Mouse (Mus musculus) urinary bladder, adult 18-20 months (tissue): ENCODE data around the gene Olfr68.
"Not testable (repeated sequence)": the region's sequence is repeated elsewhere in the genome, so short reads cannot be mapped to it uniquely, and the experiment has no call there.

Experiments
- DNase-seq, 2 experiments: peaks; one replicate each; pipeline ENCODE4 v3.0.0; 2022; ENCODE audit warnings: low spot score in 2 of 2, mixed read lengths in 2 of 2

The Olfr68 gene

DNA sequence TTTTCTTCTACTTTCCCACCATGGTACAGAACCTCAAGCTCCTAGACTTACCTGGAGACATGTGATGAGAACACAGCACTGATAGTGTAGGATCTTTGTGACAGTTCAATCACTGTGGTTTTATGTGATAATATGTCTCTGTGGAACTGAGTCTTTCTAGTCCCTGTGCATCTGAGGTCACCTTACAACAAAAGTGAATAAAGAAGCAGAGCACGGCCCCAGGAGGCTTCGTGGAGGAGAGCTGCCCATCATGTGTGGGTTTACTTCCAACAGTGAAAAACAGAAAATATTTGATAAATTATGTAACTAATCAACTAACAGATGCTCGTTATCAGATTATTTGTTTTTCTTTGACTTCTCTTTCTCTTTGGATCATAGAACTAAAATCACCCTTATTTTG is at the start of gene Olfr68:
Gene Olfr68, minus strand, starts transcription at position 101 of the 400 bp plus-strand sequence.
- no peak for DNase-seq

DNA sequence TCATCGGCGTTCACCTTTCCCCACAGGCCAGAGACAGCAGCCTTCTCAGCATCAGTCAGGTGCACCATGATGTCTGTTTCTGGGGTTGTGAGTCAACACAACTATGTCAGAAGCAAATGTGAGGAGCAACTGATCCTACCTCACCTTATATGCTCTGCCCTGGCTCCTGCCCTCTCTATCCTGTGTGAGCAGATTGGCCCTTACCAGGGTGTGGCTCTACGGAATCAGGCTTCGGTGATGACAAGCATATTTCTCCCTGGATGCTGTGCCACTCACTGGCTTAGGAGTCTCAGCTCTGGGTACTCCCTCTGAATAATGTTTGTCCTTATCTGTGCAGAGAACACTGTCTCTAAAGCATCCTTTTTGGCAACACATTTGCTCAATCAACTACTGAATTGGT is 48.3 kb upstream of the Olfr68 start, which contains the start of gene Hbb-bs:
Gene Hbb-bs, minus strand, starts transcription at position 289 of the 400 bp plus-strand sequence.
- no peak for DNase-seq

DNA sequence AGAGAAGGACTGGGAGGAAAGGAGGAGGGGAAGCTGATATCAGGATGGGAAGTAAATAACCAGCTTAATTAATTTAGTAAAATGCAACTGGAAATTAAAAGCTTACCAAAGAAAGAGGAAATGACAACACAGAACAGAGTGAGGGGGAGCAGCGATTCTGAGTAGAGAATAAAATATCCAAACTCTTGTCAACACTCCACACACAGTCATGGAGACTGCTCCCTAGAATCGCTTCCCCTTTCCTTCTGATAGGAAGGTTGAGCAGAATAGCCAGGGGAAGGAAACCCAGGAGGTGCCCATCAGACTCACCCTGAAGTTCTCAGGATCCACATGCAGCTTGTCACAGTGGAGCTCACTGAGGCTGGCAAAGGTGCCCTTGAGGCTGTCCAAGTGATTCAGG is 47.6 kb upstream of the Olfr68 start:
- not testable (repeated sequence) for DNase-seq

DNA sequence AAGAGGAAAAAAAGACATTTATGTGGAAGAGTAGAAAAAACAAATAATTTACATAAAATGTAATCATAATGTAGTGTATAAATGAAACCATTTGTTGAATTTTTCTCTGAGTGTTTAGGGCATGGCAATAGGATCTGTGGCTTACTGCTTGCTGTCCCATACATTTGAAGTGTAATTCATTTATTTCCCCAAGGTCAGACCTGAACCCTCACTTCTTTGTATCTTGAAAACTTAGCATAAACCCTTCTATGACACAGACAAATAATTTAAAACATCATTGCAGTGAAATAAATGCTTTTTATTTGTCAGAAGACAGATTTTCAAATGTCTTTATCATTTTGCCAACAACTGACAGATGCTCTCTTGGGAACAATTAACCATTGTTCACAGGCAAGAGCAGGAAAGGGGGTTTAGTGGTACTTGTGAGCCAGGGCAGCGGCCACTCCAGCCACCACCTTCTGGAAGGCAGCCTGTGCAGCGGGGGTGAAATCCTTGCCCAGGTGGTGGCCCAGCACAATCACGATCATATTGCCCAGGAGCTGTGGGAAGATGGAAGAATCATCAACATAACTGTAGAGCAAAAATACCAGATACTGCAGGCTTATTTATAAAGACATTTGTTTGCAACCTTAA is 46.9 kb upstream of the Olfr68 start:
- no peak for DNase-seq

DNA sequence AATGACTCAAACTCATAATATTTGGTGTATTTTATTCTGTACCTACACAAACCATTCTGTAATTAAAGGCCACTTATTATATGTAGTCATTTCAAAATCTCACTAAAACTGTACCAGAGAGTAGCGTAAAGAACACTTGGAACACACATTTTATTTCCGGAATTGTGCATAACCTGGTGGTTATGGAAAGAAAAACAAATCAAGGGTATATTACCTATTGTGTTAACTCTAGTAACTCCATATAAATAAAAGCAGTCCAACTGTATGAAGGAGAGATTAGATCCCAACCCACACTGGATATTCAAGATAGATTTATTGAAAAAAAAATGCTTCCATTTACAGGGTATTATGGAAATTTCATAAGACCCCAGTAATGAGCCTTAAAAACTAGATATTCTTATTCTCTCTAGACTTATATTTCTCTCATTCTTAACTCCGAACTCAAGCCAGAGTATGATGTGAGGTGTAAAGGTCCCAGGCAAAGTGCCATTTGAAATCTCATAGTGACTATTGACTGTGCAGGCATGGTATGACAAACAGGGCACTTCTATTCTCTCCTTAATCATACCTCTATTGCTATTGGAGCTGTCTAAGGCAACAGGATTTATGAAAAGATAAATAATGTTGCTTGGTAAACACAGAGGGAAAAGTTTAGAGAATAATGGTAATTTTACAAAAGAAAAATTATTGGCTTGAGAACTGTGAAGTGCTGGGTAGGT is 46.2 kb upstream of the Olfr68 start:
- no peak for DNase-seq

DNA sequence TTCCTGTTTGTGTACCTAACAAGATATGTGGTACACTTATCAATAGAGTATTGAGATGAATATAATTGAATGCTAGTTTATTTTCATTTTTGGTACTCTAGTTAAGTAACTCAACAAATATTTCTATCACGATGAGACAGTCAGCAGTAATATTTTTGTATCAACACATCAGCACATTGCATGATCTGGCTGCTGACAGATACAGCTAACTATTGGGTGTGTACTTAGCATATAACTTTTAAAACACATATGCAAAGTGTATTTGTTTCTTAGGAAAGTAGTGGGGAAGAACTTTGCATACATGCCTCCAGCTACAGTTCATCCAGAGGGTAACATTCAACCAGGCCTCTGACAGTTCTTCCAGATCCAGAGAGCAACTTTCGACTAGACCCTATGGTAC is 45.1 kb upstream of the Olfr68 start:
- DNase-seq: no peak

DNA sequence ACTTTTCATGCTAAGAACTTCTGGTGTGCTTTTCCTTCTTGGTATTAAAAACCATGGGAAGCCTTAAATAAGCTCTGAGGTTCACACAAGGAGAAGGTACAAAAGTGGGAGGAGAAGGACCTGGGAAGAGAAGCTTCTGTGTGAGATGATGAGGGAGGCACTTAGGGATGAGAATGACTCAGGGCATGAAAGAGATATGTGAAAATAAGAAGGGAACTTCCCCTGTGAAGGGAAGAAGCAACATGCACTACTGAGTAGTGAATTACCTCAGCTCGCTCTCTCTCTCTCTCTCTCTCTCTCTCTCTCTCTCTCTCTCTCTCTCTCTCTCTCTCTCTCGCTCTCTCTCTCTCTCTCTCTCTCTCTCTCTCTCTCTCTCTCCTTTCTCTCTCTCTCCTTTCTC is 35.6 kb upstream of the Olfr68 start:
- not testable (repeated sequence) for DNase-seq

DNA sequence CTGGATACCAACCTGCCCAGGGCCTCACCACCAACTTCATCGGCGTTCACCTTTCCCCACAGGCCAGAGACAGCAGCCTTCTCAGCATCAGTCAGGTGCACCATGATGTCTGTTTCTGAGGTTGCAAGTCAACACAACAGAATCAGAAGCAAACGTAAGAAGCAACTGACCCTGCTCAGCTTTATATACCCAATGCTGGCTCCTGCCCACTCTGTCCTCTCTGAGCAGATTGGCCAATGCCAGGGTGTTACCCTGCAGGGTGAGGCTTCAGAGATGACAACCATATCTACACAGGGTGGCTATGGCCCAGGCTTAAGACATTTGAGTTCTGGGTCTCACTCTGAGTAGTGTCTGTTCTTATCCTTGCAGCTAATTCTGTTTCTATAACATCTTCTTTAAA is 34.3 kb upstream of the Olfr68 start, which contains the start of gene Hbb-bt:
Gene Hbb-bt, minus strand, starts transcription at position 231 of the 400 bp plus-strand sequence.
- DNase-seq: no peak

DNA sequence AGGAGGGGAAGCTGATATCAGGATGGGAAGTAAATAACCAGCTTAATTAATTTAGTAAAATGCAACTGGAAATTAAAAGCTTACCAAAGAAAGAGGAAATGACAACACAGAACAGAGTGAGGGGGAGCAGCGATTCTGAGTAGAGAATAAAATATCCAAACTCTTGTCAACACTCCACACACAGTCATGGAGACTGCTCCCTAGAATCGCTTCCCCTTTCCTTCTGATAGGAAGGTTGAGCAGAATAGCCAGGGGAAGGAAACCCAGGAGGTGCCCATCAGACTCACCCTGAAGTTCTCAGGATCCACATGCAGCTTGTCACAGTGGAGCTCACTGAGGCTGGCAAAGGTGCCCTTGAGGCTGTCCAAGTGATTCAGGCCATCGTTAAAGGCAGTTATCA is 33.7 kb upstream of the Olfr68 start:
- DNase-seq: not testable (repeated sequence)

DNA sequence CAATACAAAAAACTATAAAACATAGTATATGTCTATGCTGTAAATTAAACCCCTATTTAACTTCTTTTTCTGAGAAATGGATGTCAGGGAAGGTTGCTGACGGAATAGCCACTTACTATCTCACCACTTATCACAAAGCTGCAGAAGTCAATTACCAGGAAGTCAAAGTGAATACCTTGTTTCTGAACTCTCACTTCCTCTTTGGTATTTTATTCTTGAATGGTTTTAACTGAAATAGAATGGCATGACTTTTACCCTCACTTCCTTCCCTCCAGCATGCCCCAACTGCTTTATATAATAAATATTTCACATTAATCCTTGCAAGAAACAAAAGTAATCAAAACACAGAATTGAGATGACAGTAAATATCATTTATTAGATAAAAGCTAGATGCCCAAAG is 32.7 kb upstream of the Olfr68 start:
- no peak for DNase-seq

DNA sequence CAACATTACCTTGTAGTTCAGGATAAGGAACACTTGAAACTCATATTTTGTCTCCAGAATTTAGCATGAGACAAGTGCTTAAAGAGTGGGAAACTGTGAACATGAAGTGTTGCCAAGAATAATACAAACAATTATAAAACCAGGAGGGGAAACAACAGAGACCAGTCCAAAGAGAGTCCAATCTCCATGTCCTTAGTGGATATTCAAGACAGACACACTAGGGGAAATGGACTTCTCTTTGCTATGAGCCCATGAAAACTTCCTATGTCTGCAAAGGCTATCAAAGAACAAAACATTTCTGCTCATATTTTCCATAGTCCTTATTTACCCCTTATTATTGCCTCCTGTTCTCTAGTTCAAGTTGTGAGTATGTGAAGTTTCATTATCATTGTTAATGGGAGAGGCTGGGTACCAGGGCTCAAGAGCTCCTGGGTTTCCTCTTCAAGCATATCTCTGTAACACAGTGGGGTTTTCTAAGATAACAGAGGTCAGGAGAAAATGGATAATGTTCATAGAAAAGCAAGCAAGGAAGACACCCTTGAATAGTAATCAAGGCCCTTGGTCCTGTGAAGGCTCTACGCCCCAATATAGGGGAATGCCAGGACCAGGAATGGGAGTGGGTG is 31.8 kb upstream of the Olfr68 start:
- DNase-seq: no peak

DNA sequence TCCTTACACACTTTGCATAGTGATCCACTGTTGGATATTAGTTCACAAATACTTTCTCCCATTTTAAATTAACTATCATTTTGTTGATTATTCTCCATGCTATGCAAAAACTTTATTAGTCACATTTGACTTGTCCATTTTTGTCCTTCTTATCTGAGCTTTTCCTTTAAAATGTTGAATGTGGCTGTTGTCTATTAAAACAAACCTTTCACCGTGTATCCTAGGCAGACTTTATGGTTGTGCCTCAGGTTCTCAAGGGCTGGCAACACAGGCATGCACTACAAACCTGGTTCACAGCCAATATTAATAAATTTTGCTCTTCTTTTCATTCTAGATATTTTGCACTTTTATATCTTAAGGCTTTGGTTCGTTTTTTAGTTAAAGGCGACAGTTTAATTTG is 31.2 kb upstream of the Olfr68 start:
- DNase-seq: no peak

DNA sequence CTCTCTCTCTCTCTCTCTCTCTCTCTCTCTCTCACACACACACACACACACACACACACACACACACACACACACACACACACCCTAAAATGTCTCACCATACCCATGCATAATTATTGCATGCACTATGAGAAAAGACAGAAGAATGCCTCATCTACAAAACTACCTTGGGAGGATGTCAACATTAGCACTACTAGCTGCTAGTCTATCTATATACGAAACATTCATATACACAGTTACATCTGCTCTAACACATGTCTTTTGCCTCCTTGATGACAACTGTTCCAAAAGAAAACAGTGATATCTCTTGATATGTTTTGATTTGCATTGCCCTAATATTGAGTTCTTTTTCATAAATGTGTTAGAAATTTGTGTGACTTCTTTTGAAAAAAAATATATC is 30.8 kb upstream of the Olfr68 start:
- DNase-seq: no peak

DNA sequence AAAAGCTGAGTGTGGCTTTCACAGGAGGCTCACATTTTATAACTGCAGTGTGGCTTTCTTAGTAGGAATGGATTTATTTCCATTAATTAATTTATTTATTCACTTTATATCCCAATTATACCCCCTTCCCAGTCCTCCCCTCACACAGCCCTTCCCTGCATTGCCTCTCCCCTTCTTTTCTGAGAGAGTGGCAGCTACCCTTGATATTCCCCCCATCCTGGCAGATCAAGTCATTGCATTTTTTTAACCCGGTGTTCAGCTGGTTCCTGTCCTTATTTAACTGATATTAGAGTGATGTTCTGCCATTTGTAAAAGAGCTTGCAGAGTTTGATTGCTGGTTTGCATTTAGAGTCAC is 30.3 kb upstream of the Olfr68 start:
- DNase-seq: no peak

DNA sequence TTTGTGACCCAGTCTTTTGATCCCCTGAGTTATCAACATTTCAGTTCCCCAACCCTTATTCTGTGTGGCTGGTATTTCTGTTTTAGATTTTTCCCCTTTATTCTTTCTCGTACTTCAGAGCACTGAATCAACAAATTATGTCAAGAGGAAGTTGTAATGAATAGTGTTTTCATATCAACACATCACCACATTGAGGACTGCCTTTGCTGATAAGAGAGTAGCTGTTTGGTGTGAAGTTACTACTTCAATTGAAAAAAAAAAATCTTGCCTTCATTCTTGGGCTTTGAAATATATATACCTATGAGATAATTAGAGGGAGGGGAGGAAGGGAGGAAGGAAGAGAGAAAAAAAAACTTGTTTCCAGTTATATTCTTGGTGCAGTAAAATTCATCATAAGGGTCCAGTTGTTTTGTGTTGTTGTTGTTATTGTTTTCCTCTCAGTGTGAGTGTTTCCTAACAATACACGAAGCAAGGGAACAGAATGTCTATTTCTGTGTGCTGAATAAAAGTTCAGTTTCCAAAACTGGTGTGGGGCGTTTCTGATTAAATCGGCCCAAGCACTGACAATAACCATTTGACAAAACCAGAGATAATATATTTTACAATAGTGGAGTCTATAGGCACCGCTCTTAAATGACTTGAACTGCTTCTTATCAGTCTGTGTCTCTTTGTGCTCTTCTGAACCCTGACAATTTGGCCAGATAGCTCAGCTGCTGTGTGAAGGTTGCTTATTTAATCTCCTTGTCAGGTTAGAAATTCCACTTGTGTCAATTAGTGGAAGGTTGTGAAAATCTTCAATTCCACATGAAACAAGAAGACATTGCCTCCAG is 29.7 kb upstream of the Olfr68 start:
- no peak for DNase-seq

DNA sequence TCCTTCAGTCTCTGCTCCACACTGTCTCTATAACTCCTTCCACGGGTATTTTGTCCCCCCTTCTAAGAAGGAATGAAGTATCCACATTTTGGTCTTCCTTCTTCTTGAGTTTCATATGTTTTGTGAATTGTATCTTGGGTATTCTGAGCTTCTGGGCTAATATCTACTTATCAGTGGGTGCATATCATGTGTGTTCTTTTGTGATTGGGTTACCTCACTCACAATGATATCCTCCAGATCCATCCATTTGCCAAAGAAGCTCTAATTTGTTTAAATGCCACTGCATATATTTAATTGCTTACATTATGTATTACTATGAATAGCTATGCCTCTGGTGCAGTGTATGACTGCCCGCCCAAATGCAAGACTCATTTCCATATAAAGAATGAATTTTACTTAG is 28.6 kb upstream of the Olfr68 start:
- DNase-seq: not testable (repeated sequence)

DNA sequence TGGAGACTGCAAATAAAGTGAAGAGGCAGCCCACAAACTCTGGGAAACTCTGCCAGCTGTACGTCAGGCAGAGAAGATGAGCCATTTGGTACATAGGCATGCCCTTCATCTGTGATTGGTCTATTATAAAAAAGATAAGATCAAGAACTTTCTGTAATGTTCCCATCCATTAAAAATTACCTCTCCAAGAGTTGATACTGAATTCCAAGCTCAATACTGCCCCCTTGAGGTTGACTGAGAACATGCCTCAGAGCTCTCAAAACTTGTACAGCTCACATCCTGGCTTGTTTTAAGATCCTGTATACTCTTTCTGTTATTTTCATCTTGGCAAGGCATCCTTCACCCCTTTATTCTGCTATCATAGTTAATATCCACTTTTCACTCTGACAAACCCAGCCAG is 27.4 kb upstream of the Olfr68 start:
- DNase-seq: no peak

DNA sequence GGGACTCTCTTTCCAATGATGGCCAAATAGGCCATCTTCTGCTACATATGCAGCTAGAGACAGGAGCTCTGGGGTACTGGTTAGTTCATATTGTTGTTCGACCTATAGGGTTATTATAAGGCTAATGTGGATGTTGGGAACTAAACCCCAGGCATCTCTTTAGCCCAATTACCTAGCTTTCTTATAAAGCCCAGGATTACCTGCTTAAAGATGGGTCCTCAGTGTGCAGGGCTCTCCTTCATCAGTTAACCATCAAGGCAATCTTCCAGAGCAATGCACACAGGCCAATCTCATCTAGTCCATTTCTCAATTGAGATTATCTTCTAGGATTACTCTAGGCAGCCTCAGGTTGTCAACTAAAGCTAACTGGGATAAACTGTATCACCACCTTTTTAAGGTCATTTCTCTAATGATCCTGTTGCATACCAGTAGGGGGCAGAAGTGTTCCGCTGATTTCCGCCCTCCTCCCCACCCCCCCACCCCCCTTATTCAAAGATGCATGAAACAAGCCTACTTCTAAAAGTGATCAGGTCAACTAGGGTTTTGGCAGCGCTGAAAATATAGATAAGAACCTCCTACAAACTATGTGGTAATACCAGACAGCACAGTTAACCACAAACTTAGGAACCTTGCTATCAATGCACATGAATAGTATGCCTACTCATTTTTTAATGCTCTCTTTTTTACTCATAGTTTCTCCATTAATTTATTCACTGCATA is 13.3 kb upstream of the Olfr68 start:
- no peak for DNase-seq

DNA sequence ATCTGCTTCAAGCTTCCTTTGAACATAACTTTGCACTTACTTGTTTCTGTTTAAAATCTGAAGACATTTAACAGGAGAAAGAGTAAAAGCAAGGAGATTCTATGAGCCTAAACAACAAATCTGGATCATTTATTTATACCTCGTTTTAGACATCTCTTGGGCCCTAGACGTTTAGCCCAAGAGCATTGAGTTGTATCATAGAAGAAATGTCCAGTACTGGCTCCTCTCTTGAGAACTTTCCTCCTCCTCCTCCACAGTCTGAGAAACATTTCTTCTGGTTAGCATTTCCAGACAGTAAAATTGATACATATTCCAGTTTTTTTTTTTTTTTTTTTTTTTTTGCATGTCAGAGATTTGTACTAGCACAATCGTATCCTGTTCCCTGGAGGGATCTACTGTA is 12.2 kb upstream of the Olfr68 start, which contains the start of gene Olfr67:
Gene Olfr67, minus strand, starts transcription at position 101 of the 400 bp plus-strand sequence.
- no peak for DNase-seq

DNA sequence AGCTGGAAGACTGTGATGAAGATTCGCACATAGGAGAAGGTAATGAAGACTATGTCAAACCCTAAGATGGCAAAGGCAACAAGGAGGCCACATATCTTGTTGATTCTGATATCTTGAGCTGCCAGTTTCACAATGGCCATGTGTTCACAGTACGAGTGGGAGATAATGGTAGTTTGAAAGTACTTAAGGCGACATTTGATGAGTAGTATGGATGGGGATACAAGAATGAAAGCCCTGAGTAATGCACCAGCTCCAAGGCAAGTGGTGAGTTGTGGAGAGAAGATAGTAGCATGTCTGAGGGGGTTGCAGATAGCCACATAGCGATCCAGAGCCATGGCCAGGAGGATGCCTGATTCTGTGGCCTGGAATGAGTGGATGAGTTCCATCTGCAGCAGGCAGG is 1.8 kb downstream of the Olfr68 start:
- not testable (repeated sequence) for DNase-seq

DNA sequence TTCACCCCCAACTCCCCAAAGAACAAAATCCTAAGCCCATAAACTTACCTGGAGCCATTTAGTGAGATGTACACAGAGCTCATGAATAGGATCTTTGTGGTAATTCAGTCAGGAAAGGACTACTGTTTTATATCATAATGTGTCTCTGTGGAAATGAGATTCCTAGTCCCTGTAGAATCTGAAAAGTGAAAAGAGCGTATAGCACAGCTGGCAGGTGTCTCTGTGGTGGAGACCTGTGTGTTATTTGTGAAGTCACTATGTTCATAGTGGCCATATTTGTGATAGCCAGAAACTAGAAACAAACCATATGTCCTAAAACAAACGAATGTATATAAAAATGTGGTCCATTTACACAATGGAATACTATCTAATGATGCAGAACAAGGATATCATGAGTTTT is 8.0 kb downstream of the Olfr68 start, which contains the start of gene Olfr69:
Gene Olfr69, minus strand, starts transcription at position 101 of the 400 bp plus-strand sequence.
- no peak for DNase-seq
